Mouse (Mus musculus): ENCODE measurements around the gene Rbms3. TPM values are rescaled to one million over a fixed set of nuclear protein-coding genes. Genes with fewer than 3 reads are reported as not detected.

Gene Rbms3
- total RNA-seq, 2 experiments from 2014 or later = 11.5 to 13.0 TPM

- DNase-seq (ENCODE audit: extremely low spot score in 1 of 2, low spot score in 2 of 2) = no peak
- intact Hi-C loops (cut with DNase I) = no loop called here
- no peak for TF ChIP-seq CTCF (IDR thresholded peaks at IDR 0.05)
- Histone ChIP-seq H3K4me3 (no peak overlapping the region), H3K27ac (no peak overlapping the region)
Measured at GRCm38 (mm10) chr9:116633786-116634185, 995.9 kb downstream of the Rbms3 start.

- no peak for DNase-seq (ENCODE audit: extremely low spot score in 1 of 2, low spot score in 2 of 2)
- no peak for TF ChIP-seq CTCF (IDR thresholded peaks at IDR 0.05)
- Histone ChIP-seq H3K27ac (no peak overlapping the region), H3K4me3 (no peak overlapping the region)
- intact Hi-C loops (cut with DNase I) = no loop called here
Measured at GRCm38 (mm10) chr9:116633075-116633474, 996.6 kb downstream of the Rbms3 start.

- DNase-seq (ENCODE audit: extremely low spot score in 1 of 2, low spot score in 2 of 2) = no peak
- intact Hi-C loops (cut with DNase I) = no loop called here
- no peak for TF ChIP-seq CTCF (IDR thresholded peaks at IDR 0.05)
Measured at GRCm38 (mm10) chr9:116631816-116632215, 997.9 kb downstream of the Rbms3 start.

GRCm38 (mm10) chr9:116630805-116631204 lies 998.9 kb downstream of the Rbms3 start:
- no peak for TF ChIP-seq CTCF (IDR thresholded peaks at IDR 0.05)
- no peak overlapping the region for H3K4me3 ChIP-seq
- DNase-seq (ENCODE audit: extremely low spot score in 1 of 2, low spot score in 2 of 2) = no peak
- intact Hi-C loops (cut with DNase I) = no loop called here
- H3K27ac ChIP-seq = no peak overlapping the region

More at GRCm38 (mm10) chr9:116631816-116632215, 997.9 kb downstream of the Rbms3 start:
- Histone ChIP-seq H3K4me3 (no peak overlapping the region), H3K27ac (no peak overlapping the region)

GRCm38 (mm10) chr9:116620434-116620833 lies 1009.3 kb downstream of the Rbms3 start:
- no peak for DNase-seq (ENCODE audit: extremely low spot score in 1 of 2, low spot score in 2 of 2)
- no peak overlapping the region for H3K4me3 ChIP-seq
- TF ChIP-seq CTCF (IDR thresholded peaks at IDR 0.05) = no peak
- H3K27ac ChIP-seq = no peak overlapping the region
- intact Hi-C loops (cut with DNase I) = no loop called here

- no peak for DNase-seq (ENCODE audit: extremely low spot score in 1 of 2, low spot score in 2 of 2)
- Histone ChIP-seq H3K4me3 (no peak overlapping the region), H3K27ac (no peak overlapping the region)
- TF ChIP-seq CTCF (IDR thresholded peaks at IDR 0.05) = no peak
- intact Hi-C loops (cut with DNase I) = no loop called here
Measured at GRCm38 (mm10) chr9:116618886-116619285, 1010.8 kb downstream of the Rbms3 start.

- no peak for TF ChIP-seq CTCF (IDR thresholded peaks at IDR 0.05)
- H3K27ac ChIP-seq = no peak overlapping the region
- no peak overlapping the region for H3K4me3 ChIP-seq
- no peak for DNase-seq (ENCODE audit: extremely low spot score in 1 of 2, low spot score in 2 of 2)
- intact Hi-C loops (cut with DNase I) = no loop called here
Measured at GRCm38 (mm10) chr9:116613276-116613675, 1016.4 kb downstream of the Rbms3 start.

GRCm38 (mm10) chr9:116596046-116596445 lies 1033.7 kb downstream of the Rbms3 start:
- intact Hi-C loops (cut with DNase I) = no loop called here
- Histone ChIP-seq H3K27ac (no peak overlapping the region), H3K4me3 (no peak overlapping the region)
- TF ChIP-seq CTCF (IDR thresholded peaks at IDR 0.05) = no peak
- no peak for DNase-seq (ENCODE audit: extremely low spot score in 1 of 2, low spot score in 2 of 2)

GRCm38 (mm10) chr9:116592486-116592885 lies 1037.2 kb downstream of the Rbms3 start:
- Histone ChIP-seq H3K27ac (no peak overlapping the region), H3K4me3 (no peak overlapping the region)
- intact Hi-C loops (cut with DNase I) = no loop called here
- no peak for TF ChIP-seq CTCF (IDR thresholded peaks at IDR 0.05)
- DNase-seq (ENCODE audit: extremely low spot score in 1 of 2, low spot score in 2 of 2) = no peak

- H3K27ac ChIP-seq = no peak overlapping the region
- intact Hi-C loops (cut with DNase I) = no loop called here
- no peak overlapping the region for H3K4me3 ChIP-seq
- peak; percentile 19 to 28 for DNase-seq (ENCODE audit: extremely low spot score in 1 of 2, low spot score in 2 of 2)
- no peak for TF ChIP-seq CTCF (IDR thresholded peaks at IDR 0.05)
Measured at GRCm38 (mm10) chr9:116591071-116591470, 1038.6 kb downstream of the Rbms3 start.

- intact Hi-C loops (cut with DNase I) = no loop called here
- DNase-seq (ENCODE audit: extremely low spot score in 1 of 2, low spot score in 2 of 2) = no peak
Measured at GRCm38 (mm10) chr9:116569680-116570079, 1060.0 kb downstream of the Rbms3 start.

GRCm38 (mm10) chr9:116566711-116567110 lies 1063.0 kb downstream of the Rbms3 start:
- H3K4me3 ChIP-seq = no peak overlapping the region
- no peak overlapping the region for H3K27ac ChIP-seq
- DNase-seq (ENCODE audit: extremely low spot score in 1 of 2, low spot score in 2 of 2) = no peak
- intact Hi-C loops (cut with DNase I) = no loop called here
- no peak for TF ChIP-seq CTCF (IDR thresholded peaks at IDR 0.05)

More at GRCm38 (mm10) chr9:116569680-116570079, 1060.0 kb downstream of the Rbms3 start:
- Histone ChIP-seq H3K27ac (no peak overlapping the region), H3K4me3 (no peak overlapping the region)
- no peak for TF ChIP-seq CTCF (IDR thresholded peaks at IDR 0.05)

- no peak overlapping the region for H3K4me3 ChIP-seq
- no peak for TF ChIP-seq CTCF (IDR thresholded peaks at IDR 0.05)
- intact Hi-C loops (cut with DNase I) = no loop called here
- no peak overlapping the region for H3K27ac ChIP-seq
- DNase-seq (ENCODE audit: extremely low spot score in 1 of 2, low spot score in 2 of 2) = no peak
Measured at GRCm38 (mm10) chr9:116557781-116558180, 1071.9 kb downstream of the Rbms3 start.

All from left cerebral cortex, adult 2 months (tissue).